Mouse (Mus musculus) midbrain, embryonic 15.5 days (tissue): ENCODE measurements around the gene Vash1. TPM values are rescaled to one million over a fixed set of nuclear protein-coding genes. Genes with fewer than 3 reads are reported as not detected.

Experiments used
- ATAC-seq: fragments of 200-750 bp; cut with Nextera tagmentation; replicated peaks from 2 replicates; pipeline ENCODE4 v1.8.0; 2017; ENCODE audit warnings: moderate TSS enrichment
- H3K27ac ChIP-seq: fragments of 300-500 bp; sonication (generic); 2 replicates; pipeline ENCODE4 v1.5.1; 2015; ENCODE audit warnings: mild to moderate bottlenecking, inconsistent platforms
- H3K27me3 ChIP-seq: fragments of 300-500 bp; sonication (generic); replicated peaks from 2 replicates; pipeline ENCODE4 v1.6.1; 2015; ENCODE audit warnings: inconsistent platforms
- H3K36me3 ChIP-seq: fragments of 300-500 bp; sonication (generic); replicated peaks from 2 replicates; pipeline ENCODE4 v1.6.1; 2015; ENCODE audit warnings: inconsistent platforms
- H3K4me1 ChIP-seq: fragments of 300-500 bp; sonication (generic); 2 replicates; pipeline ENCODE4 v1.6.1; 2015; ENCODE audit warnings: inconsistent platforms
- H3K4me2 ChIP-seq: fragments of 300-500 bp; sonication (generic); 2 replicates; pipeline ENCODE4 v1.6.1; 2015; ENCODE audit warnings: inconsistent platforms, mild to moderate bottlenecking, moderate library complexity
- H3K4me3 ChIP-seq: fragments of 300-500 bp; sonication (generic); 2 replicates; pipeline ENCODE4 v1.5.1; 2015; ENCODE audit warnings: mild to moderate bottlenecking, inconsistent platforms
- H3K9ac ChIP-seq: fragments of 300-500 bp; sonication (generic); 2 replicates; pipeline ENCODE4 v1.6.1; 2015; ENCODE audit warnings: mild to moderate bottlenecking, inconsistent platforms
- H3K9me3 ChIP-seq: fragments of 300-500 bp; sonication (generic); 2 replicates; pipeline ENCODE4 v1.6.1; 2016; ENCODE audit warnings: inconsistent platforms
- WGBS: fragments of 180-500 bp; shearing (Covaris S2); methylation state at CpG from one replicate; pipeline ENCODE4 v1.1.7; 2015; ENCODE audit warnings: mixed read lengths; 5-methylcytosine and 5-hydroxymethylcytosine counted together
- polyA plus RNA-seq: library from polyadenylated mRNA; unstranded; fragments of >200 nt; fragmentation: Nextera tagmentation; extraction: Ambion mirVana; gene quantifications from 2 replicates; pipeline ENCODE4 v1.2.1, GENCODE M21; 2015

Vash1 gene
- polyA plus RNA-seq = 36.6 and 41.6 TPM in 2 replicates

DNA sequence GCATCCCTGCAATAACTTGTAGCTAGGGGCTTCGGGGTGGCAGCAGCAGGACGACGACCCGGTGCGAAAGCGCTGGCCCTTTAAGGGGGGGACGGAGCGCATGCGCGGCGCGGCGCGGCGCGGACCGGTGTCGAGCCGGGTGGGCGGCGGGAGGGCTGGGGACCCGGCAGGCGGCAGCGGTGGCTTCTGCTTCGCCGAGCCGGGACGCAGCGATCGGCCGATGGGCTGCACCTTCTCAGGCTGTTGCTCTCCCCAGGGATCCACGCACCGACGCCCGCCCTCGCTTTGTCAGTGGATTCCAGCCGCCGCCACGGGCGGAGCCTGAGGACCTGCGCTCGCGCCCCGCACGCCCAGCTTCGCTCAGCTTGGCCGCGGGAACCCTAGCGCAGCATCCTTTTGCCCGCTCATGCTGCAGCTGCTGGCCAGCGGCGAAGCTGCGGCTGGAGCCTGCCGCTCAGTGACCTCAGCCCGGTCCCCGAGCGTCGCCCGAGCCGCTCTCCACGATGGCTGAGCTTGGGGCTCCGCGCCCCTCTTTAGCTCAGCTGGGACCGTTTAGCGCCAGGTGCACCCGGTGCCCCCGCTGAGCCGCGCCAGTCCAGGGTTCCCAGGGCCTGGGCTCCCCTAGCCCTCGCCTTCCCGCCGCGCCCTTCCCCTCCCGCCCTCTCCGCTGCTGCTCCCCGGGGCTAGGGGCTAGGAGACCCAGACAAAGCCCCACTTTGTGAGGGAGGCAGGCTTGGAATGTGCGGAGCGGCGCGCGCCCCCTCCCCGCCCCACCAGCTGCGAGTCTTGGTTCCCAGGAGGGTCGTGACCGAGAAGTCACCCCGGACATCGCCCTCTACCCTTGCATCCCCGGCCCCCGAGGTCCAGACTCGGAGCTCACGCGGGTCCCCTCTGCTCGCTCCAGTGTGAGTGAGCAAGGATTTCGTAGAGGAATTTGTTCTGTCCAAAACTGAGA lies at the start of gene Vash1:
Gene Vash1, plus strand, starts transcription at position 110 of the 955 bp plus-strand sequence.
- Histone ChIP-seq H3K9ac (peak within 1 kb of the TSS; percentile 99), H3K4me1 (peaks cover 33% of the 10 kb centered on the region), H3K27ac (peak within 1 kb of the TSS; percentile 96), H3K27me3 (no peaks in the 10 kb centered on the region), H3K4me2 (peak within 1 kb of the TSS; percentile 86), H3K9me3 (no peaks in the 10 kb centered on the region), H3K36me3 (no peaks in the 10 kb centered on the region), H3K4me3 (peak within 1 kb of the TSS; percentile 99)
- under 1% methylated on average over 94 of the region's 94 CpGs for WGBS
- peak; percentile 86 for ATAC-seq

DNA sequence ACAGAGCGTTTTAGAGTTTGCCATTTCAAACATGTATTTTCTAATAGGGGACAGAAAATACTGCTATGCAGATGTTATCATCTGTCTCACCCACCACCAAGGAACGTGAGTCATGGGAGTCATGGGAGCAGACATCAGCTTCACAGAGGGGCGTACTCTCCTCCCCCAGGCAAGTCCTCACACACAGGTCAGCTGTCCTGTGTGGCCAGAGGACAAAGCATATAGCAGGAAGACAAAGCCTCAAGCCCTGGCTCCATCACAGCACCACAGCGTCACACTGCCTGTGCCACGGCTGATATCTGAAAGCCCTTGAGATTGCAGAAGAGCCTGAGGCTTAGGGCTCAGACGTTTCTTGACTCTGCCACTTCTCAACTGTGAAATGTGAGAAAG lies 49.7 kb upstream of the Vash1 start:
- WGBS = 70% methylated on average over 6 of the region's 6 CpGs
- Histone ChIP-seq H3K4me3 (no peak overlapping the region), H3K27ac (no peak overlapping the region), H3K36me3 (no peaks in the 10 kb centered on the region), H3K27me3 (no peaks in the 10 kb centered on the region), H3K4me2 (no peak overlapping the region), H3K9ac (no peak overlapping the region), H3K4me1 (no peaks in the 10 kb centered on the region), H3K9me3 (no peaks in the 10 kb centered on the region)
- ATAC-seq = no peak

DNA sequence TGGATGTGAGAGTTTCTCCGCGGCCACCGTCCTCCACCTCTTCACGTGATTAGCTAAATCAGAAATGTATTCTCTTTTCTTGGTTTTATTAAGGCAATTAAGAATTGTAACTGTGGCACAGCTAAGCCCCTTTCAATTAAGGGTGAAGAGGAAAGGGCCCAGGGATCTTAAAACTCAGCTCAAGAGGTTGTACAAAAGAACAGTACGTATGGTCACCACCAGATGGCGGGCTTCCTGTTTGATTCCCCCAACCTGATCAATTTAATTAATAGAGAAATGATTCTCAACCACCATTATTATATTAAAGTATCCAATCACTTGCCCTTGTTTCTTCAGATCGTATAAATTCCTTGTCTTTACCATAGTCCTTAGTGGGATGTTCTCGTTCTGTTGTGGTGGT lies 36.7 kb upstream of the Vash1 start:
- Histone ChIP-seq H3K9me3 (no peaks in the 10 kb centered on the region), H3K36me3 (no peaks in the 10 kb centered on the region), H3K27me3 (no peaks in the 10 kb centered on the region), H3K4me3 (no peak overlapping the region), H3K27ac (no peak overlapping the region), H3K4me1 (peaks cover 16% of the 10 kb centered on the region), H3K4me2 (no peak overlapping the region), H3K9ac (no peak overlapping the region)
- WGBS = 42% methylated on average over 8 of the region's 8 CpGs
- no peak for ATAC-seq

DNA sequence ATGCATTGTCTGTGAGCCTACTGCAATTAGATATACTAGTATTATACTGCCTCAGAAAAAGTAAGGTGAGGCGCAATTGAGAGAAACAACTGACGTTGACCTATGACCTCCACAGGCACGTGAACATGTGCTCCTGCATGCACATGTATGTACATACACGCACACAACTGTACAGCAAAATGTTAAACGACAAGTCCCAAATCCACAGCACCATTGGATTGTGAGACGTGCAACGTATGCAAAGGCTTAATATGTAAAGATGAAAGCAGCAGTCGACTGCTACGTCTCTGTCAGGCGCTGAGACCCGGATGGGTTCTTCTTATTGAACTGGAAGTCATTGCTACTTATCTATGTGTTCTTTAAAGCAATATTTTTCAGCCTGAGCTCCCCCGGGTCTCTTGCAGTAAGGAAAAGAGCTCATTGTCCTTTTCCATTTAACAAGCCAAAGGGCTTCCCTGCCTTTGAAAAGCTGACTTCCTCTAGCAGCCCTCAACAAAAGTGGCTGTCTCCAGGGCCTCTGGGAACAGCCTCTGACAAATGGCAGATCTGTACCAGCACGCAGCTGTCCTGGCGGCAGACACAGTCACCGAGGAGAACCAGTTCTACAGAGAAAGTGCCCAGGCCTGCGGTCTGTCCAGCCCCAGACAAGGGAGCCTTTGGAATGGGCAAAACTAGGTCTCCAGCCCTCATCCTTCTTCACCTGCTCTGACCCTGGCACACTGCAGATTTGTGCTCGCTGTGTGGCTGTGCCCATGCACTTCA lies 33.8 kb upstream of the Vash1 start:
- no peak overlapping the region for H3K9ac ChIP-seq
- H3K9me3 ChIP-seq = no peaks in the 10 kb centered on the region
- H3K4me1 ChIP-seq = peaks cover 22% of the 10 kb centered on the region
- 43% methylated on average over 17 of the region's 17 CpGs for WGBS
- ATAC-seq = peak; percentile 69; the same call in 1 of the 2 replicates
- no peak overlapping the region for H3K4me3 ChIP-seq
- no peaks in the 10 kb centered on the region for H3K36me3 ChIP-seq
- H3K27me3 ChIP-seq = no peaks in the 10 kb centered on the region
- H3K27ac ChIP-seq = peak overlapping the region; percentile 6
- no peak overlapping the region for H3K4me2 ChIP-seq

DNA sequence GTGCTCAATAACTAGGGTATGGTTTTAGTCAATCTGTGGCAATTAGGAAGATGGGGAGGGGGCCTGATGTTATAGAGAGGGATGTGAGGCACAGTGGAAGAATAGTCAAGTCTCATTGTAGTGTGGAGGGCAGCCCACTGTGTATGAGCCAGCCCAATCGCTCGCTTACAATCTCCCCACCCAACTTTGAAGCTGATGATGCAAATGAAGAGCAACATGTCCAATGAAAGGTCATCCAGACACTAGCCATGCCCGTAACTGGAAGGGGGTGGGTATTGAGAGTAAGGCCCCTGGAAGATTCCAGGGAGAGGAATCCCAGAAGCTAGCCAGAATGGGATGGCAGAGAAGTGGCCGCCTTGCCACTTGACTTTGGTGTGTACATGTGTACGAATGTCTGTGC lies 33.0 kb upstream of the Vash1 start:
- H3K4me3 ChIP-seq = no peak overlapping the region
- no peak for ATAC-seq
- no peaks in the 10 kb centered on the region for H3K36me3 ChIP-seq
- H3K9ac ChIP-seq = no peak overlapping the region
- H3K4me1 ChIP-seq = peaks cover 22% of the 10 kb centered on the region
- H3K27me3 ChIP-seq = no peaks in the 10 kb centered on the region
- 0 out of 2 replicates have a peak overlapping the region, but pooled peaks have one; percentile 6 for H3K27ac ChIP-seq
- no peaks in the 10 kb centered on the region for H3K9me3 ChIP-seq
- 92% methylated on average over 5 of the region's 5 CpGs for WGBS
- no peak overlapping the region for H3K4me2 ChIP-seq

DNA sequence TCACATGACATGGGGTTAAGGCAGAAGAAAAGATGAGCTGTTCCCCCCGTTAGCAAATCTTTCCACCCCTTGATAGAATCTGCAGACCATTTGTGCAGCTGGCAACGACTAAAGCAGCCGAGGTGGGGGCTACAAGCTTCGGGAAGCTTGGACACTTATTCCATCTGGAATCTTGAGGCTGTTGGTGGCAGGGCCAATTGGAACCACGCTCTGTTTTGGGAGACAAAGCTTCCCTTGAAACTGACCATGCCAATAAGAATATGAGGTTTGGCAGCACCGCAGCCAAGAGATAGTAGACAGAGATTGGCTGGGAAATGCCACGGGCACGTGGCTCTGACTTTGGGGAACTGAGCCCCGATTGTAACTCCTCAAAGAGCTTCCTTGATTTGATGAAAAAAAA lies 31.7 kb upstream of the Vash1 start:
- H3K36me3 ChIP-seq = no peaks in the 10 kb centered on the region
- H3K27me3 ChIP-seq = no peaks in the 10 kb centered on the region
- peaks cover 22% of the 10 kb centered on the region for H3K4me1 ChIP-seq
- 48% methylated on average over 9 of the region's 9 CpGs for WGBS
- H3K4me2 ChIP-seq = no peak overlapping the region
- H3K27ac ChIP-seq = no peak overlapping the region
- H3K9me3 ChIP-seq = no peaks in the 10 kb centered on the region
- no peak overlapping the region for H3K9ac ChIP-seq
- no peak for ATAC-seq
- H3K4me3 ChIP-seq = no peak overlapping the region

DNA sequence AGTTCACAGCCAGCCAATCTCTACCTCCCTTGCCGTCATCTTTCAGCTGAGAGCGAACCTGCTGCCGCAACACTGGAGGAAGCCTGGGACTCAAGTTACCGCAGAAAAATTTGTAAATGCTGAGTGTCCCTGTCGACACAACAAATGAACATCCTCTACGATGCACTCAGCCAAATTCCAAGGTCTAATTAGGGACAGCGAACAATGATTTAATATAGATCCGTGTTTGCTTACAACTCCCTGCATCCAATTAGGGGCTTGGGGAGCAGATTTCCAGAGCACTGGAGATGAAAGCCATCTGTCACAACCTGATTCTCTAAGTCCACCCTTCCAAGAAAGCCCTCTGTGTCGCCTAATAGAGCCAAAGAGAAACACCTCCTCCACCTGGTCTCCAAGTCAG lies 31.2 kb upstream of the Vash1 start:
- no peak overlapping the region for H3K9ac ChIP-seq
- 36% methylated on average over 9 of the region's 9 CpGs for WGBS
- no peaks in the 10 kb centered on the region for H3K27me3 ChIP-seq
- no peaks in the 10 kb centered on the region for H3K36me3 ChIP-seq
- H3K9me3 ChIP-seq = no peaks in the 10 kb centered on the region
- peaks cover 24% of the 10 kb centered on the region for H3K4me1 ChIP-seq
- no peak overlapping the region for H3K4me3 ChIP-seq
- no peak overlapping the region for H3K27ac ChIP-seq
- no peak overlapping the region for H3K4me2 ChIP-seq
- no peak for ATAC-seq

DNA sequence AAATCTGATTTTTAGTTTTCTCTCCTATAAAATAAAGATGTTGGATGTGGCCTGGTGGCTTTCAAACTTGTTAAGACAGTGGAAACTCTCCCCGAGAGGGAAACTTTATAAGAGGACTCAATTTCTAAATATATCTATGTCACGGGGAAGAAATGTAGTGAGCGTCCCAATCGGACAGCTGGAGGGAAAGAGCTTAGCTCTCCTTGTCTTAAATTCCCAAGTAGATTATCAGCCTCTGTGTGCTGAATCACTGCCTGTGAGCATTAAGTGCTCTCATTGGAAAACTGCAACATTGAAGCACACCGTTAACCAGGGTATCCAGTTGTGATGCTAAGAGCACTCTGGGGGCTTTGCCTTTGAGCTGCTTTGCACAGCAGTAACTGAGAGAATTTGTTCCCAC lies 30.8 kb upstream of the Vash1 start:
- WGBS = 69% methylated on average over 5 of the region's 5 CpGs

DNA sequence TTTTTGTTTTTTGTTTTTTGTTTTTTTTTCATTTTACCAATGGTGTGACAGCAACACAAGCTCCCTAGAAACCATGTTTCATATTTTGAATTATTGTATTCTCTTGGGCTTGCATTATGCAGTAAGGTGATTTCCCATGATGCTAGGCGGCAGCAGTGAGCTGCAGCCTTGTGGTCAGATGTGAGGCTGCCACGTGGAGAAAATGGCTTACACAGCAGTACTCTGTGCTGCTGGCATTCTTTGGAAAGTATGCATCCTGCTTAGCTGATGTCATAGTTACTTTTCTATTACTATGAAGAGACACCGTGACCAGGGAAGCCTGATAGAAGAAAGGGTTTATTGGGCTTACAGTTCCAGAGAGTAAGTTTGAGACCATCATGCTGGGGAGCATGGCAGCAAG lies 30.0 kb upstream of the Vash1 start:
- H3K27me3 ChIP-seq = no peaks in the 10 kb centered on the region
- ATAC-seq = no peak
- peaks cover 30% of the 10 kb centered on the region for H3K4me1 ChIP-seq
- WGBS = 65% methylated on average over 3 of the region's 3 CpGs
- no peak overlapping the region for H3K4me2 ChIP-seq
- H3K9ac ChIP-seq = no peak overlapping the region
- no peaks in the 10 kb centered on the region for H3K9me3 ChIP-seq
- H3K4me3 ChIP-seq = no peak overlapping the region
- H3K27ac ChIP-seq = no peak overlapping the region
- H3K36me3 ChIP-seq = no peaks in the 10 kb centered on the region

More for the DNA sequence above, 30.8 kb upstream of the Vash1 start:
- Histone ChIP-seq H3K27ac (no peak overlapping the region), H3K9ac (no peak overlapping the region), H3K27me3 (no peaks in the 10 kb centered on the region), H3K9me3 (no peaks in the 10 kb centered on the region), H3K4me1 (peaks cover 29% of the 10 kb centered on the region), H3K36me3 (no peaks in the 10 kb centered on the region), H3K4me3 (no peak overlapping the region), H3K4me2 (no peak overlapping the region)
- ATAC-seq = no peak

DNA sequence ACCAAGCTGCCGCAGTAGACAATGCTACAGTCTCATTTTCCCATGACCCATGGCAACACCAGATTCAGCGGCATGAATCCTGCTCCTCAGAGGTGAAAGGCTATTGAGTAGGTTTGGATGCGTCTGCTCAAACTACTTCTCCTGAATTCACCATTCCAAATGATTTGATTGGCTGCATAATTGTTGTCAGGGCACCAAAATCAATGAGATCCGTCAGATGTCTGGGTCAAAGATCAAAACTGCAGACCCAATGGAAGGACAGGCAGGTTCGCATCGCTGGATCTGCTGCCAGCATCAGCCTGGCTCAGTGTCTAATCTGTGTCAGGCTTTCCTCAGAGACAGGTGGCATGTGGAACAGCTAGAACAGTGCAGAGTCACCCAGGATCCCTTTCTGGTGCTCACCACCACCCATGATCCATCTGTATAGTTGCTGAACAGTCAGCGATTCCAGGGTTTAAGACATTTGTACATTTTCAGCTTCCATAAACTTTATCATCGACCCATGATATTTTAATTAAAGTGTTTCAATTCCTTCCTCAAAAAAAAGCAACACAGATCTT lies 27.1 kb upstream of the Vash1 start:
- Histone ChIP-seq H3K9me3 (no peaks in the 10 kb centered on the region), H3K4me2 (no peak overlapping the region), H3K27ac (no peak overlapping the region), H3K36me3 (no peaks in the 10 kb centered on the region), H3K4me3 (no peak overlapping the region), H3K9ac (no peak overlapping the region), H3K27me3 (no peaks in the 10 kb centered on the region), H3K4me1 (peaks cover 17% of the 10 kb centered on the region)
- no peak for ATAC-seq
- 89% methylated on average over 8 of the region's 8 CpGs for WGBS

DNA sequence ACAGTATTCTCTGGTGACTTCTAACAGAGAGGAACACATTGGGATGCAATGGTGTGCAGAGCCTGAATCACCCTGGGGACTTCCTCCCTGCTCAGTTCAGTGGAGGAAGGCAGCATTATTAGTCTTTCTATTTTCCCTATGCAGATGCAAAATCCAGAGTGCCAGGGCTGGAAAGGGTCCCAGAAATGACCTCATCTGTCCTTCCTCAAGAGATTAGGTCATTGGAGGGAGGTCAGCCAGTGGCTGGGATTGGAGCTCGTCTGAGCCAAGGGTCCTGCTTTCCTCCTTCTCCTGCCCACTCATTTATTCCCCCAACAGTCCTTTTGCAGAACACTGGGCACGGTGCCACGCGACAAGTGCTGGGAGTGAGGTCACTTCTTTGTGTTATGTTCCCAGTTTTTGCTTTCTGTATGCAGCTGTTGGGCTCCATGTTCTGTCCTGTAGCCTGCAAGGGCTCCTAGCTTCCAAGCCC lies 25.9 kb upstream of the Vash1 start:
- no peaks in the 10 kb centered on the region for H3K9me3 ChIP-seq

DNA sequence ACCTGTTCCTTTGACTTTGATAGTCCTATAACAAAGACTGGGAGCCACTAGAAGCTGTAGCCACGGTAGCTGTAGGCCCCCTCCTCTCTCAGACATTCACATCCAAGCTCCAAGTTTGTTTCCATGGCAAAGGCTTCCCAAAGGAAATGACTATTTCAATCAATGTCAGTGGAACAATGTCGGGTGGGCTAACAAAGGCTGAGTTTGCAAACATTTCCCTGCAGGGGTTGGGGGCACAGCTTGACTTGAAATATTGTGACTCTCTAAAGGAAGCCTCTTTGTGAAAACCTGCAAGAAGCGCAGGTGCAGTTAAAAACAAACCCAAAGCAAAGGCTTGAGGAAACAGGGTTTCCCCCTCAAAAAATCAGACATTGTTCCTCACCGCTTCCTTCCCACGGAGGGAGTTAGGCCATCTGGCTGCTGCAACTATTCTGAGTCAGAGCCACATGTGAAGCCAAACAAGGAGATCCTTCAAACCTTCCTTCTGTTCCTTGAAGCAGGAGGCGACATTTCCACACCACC lies 19.0 kb upstream of the Vash1 start:
- Histone ChIP-seq H3K9me3 (no peaks in the 10 kb centered on the region), H3K36me3 (no peaks in the 10 kb centered on the region), H3K4me2 (no peak overlapping the region), H3K4me3 (no peak overlapping the region), H3K9ac (no peak overlapping the region), H3K27me3 (no peaks in the 10 kb centered on the region), H3K4me1 (peaks cover 8% of the 10 kb centered on the region), H3K27ac (peak overlapping the region; percentile 62)
- peak; percentile 60 for ATAC-seq
- WGBS = 12% methylated on average over 6 of the region's 6 CpGs

More for the DNA sequence above, 25.9 kb upstream of the Vash1 start:
- no peaks in the 10 kb centered on the region for H3K27me3 ChIP-seq
- WGBS = 42% methylated on average over 4 of the region's 4 CpGs
- H3K9ac ChIP-seq = no peak overlapping the region
- H3K27ac ChIP-seq = peak overlapping the region; percentile 56
- no peaks in the 10 kb centered on the region for H3K36me3 ChIP-seq
- H3K4me2 ChIP-seq = no peak overlapping the region
- H3K4me3 ChIP-seq = no peak overlapping the region
- ATAC-seq = peak; percentile 67; the same call in 1 of the 2 replicates
- H3K4me1 ChIP-seq = peaks cover 8% of the 10 kb centered on the region
